Mouse (Mus musculus): ENCODE results near the gene St3gal6.

- TF ChIP-seq HCFC1 (IDR thresholded peaks at IDR 0.05; ENCODE audit: borderline replicate concordance, insufficient read depth, low read length) (no peak), ZNF384 (IDR thresholded peaks at IDR 0.05; ENCODE audit: low read depth, low read length) (no peak)
These were observed 11.8 kb downstream of the St3gal6 start for GRCm38 (mm10) chr16:58512181-58512761.
